Mouse (Mus musculus) limb, embryonic 10.5 days (tissue): Measurements from ENCODE around the gene Cd34. TPM values are rescaled to one million over a fixed set of nuclear protein-coding genes. Genes with fewer than 3 reads are reported as not detected.
A peak's percentile ranks its signal among the peaks of the same experiment; 100 is the strongest.

Experiments used
- DNase-seq: peaks from one replicate; pipeline ENCODE4 v3.0.0-alpha.2; 2017; ENCODE audit warnings: low spot score
- H3K27ac ChIP-seq: fragments of 300-500 bp; sonication (generic); 2 replicates; pipeline ENCODE4 v1.5.1; 2016; ENCODE audit warnings: mild to moderate bottlenecking
- H3K27me3 ChIP-seq: fragments of 300-500 bp; sonication (generic); 2 replicates; pipeline ENCODE4 v1.6.1; 2016; ENCODE audit warnings: low read depth, mild to moderate bottlenecking; ENCODE audit not compliant: poor library complexity, severe bottlenecking
- H3K36me3 ChIP-seq: fragments of 300-500 bp; sonication (generic); 2 replicates; pipeline ENCODE4 v1.6.1; 2016; ENCODE audit warnings: mild to moderate bottlenecking, moderate library complexity
- H3K4me1 ChIP-seq: fragments of 300-500 bp; sonication (generic); 2 replicates; pipeline ENCODE4 v1.6.1; 2016
- H3K4me3 ChIP-seq: fragments of 300-500 bp; sonication (generic); 2 replicates; pipeline ENCODE4 v1.5.1; 2016; ENCODE audit warnings: mild to moderate bottlenecking, moderate library complexity
- H3K9me3 ChIP-seq: fragments of 300-500 bp; sonication (generic); replicated peaks from 2 replicates; pipeline ENCODE4 v1.6.1; 2016; ENCODE audit warnings: mild to moderate bottlenecking
- WGBS: fragments of 180-500 bp; shearing (Covaris S2); methylation state at CpG from one replicate; pipeline ENCODE4 v1.1.7; 2016; 5-methylcytosine and 5-hydroxymethylcytosine counted together
- polyA plus RNA-seq: library from polyadenylated mRNA; unstranded; fragments of >200 nt; fragmentation: Nextera tagmentation; extraction: Ambion mirVana; gene quantifications from 2 replicates; pipeline ENCODE4 v1.2.1, GENCODE M21; 2016

Gene Cd34
- polyA plus RNA-seq, 1 experiment from 2014 or later, result 52.3 TPM

DNA sequence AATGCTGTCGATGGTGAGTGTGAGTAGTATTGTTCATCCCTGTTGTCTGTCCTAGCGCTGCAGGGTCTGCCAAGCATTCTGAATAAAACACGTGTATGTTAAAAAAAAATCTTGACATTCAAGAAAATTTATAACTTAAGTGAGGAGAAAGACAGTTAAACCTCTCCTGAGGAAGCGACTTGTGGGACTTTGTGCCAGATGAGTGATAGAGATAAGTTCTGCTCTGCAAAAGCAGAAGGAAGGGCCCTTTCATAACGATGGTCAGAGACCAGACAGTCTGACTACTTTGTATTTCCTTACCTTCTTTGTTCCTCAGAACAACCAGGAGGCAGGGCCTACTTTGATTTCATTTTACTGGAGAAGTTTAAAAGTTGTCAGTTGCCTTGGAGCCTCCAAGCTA is 4.9 kb downstream of the Cd34 start:
- peaks cover 10% of the 10 kb centered on the region for H3K4me1 ChIP-seq
- H3K4me3 ChIP-seq, result no peak overlapping the region
- peaks cover 20% of the 10 kb centered on the region for H3K27me3 ChIP-seq
- 80% methylated on average over 5 of the region's 5 CpGs for WGBS
- H3K27ac ChIP-seq, result no peak overlapping the region
- H3K36me3 ChIP-seq, result no peaks in the 10 kb centered on the region
- H3K9me3 ChIP-seq, result no peaks in the 10 kb centered on the region
- no peak for DNase-seq

DNA sequence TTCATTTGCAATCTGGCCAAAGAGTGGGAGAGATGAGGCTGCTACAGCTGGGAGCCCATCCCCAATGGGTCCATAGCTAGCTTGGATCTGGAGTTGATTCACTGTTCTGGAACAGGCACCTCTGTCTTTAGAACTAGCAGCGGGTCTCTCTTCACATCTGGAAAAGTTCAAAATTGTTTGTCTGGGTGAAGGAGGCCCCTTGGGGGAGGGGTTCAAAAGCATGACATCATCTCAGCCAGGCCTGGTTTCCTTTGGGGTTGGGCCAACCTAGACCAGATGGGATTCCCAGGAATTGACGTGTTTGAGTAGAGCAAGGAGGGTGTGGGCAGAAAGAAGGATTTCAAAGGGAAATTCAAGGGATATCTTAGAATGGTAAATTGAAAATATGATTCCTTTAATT is 6.8 kb downstream of the Cd34 start:
- H3K4me3 ChIP-seq, result no peak overlapping the region
- WGBS, result 37% methylated on average over 2 of the region's 2 CpGs
- DNase-seq, result no peak
- H3K27me3 ChIP-seq, result 0 out of 2 replicates have a peak, but pooled peaks cover 3% of the 10 kb centered on the region
- H3K27ac ChIP-seq, result no peak overlapping the region
- no peaks in the 10 kb centered on the region for H3K36me3 ChIP-seq
- H3K4me1 ChIP-seq, result peaks cover 4% of the 10 kb centered on the region
- H3K9me3 ChIP-seq, result no peaks in the 10 kb centered on the region

GRCm38 (mm10) chr1:194946467-194946866 is 7.8 kb downstream of the Cd34 start:
- Histone ChIP-seq H3K36me3 (no peaks in the 10 kb centered on the region), H3K27me3 (no peaks in the 10 kb centered on the region), H3K4me3 (no peak overlapping the region), H3K9me3 (no peaks in the 10 kb centered on the region), H3K4me1 (peaks cover 4% of the 10 kb centered on the region), H3K27ac (no peak overlapping the region)
- DNase-seq, result no peak
- 90% methylated on average over 1 of the region's 1 CpGs for WGBS

- H3K36me3 ChIP-seq, result no peaks in the 10 kb centered on the region
- H3K4me3 ChIP-seq, result no peak overlapping the region
- no peak for DNase-seq
- no peaks in the 10 kb centered on the region for H3K4me1 ChIP-seq
- H3K27me3 ChIP-seq, result no peaks in the 10 kb centered on the region
- 70% methylated on average over 2 of the region's 2 CpGs for WGBS
- H3K9me3 ChIP-seq, result no peaks in the 10 kb centered on the region
- no peak overlapping the region for H3K27ac ChIP-seq
Observed at GRCm38 (mm10) chr1:194950913-194951312, 12.3 kb downstream of the Cd34 start.

GRCm38 (mm10) chr1:194952891-194953290 is 14.3 kb downstream of the Cd34 start:
- no peaks in the 10 kb centered on the region for H3K9me3 ChIP-seq
- no peak overlapping the region for H3K27ac ChIP-seq
- WGBS, result 75% methylated on average over 1 of the region's 1 CpGs
- no peaks in the 10 kb centered on the region for H3K36me3 ChIP-seq
- no peaks in the 10 kb centered on the region for H3K4me1 ChIP-seq
- DNase-seq, result no peak
- no peak overlapping the region for H3K4me3 ChIP-seq
- H3K27me3 ChIP-seq, result no peaks in the 10 kb centered on the region

- no peaks in the 10 kb centered on the region for H3K4me1 ChIP-seq
- no peaks in the 10 kb centered on the region for H3K9me3 ChIP-seq
- H3K4me3 ChIP-seq, result no peak overlapping the region
- H3K36me3 ChIP-seq, result no peaks in the 10 kb centered on the region
- no peak for DNase-seq
- H3K27me3 ChIP-seq, result no peaks in the 10 kb centered on the region
- H3K27ac ChIP-seq, result no peak overlapping the region
Observed at GRCm38 (mm10) chr1:194954694-194955093, 16.1 kb downstream of the Cd34 start.

GRCm38 (mm10) chr1:194955749-194956148 is 17.1 kb downstream of the Cd34 start:
- Histone ChIP-seq H3K27me3 (no peaks in the 10 kb centered on the region), H3K9me3 (no peaks in the 10 kb centered on the region), H3K27ac (no peak overlapping the region), H3K4me3 (no peak overlapping the region), H3K36me3 (no peaks in the 10 kb centered on the region), H3K4me1 (no peaks in the 10 kb centered on the region)
- no peak for DNase-seq
- WGBS, result 71% methylated on average over 2 of the region's 2 CpGs

DNA sequence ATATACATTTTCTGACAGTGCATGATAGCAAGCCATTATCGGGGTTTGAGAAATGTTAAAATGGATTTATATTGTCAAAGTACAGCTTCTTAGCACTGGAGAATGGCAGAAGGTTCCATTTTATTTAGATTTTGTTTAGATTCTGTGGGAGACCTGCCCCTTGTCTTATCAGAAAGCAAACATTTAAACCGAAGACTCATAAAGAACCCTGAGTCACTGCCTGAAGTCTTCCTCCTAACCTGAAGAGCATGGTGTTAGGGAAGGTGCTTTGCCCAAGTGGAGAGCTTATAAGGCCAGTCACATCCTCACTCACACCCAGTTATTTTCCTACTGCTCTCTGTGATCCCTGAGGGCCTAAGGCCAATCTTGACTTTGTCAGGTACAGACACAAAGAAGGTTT is 18.4 kb downstream of the Cd34 start:
- Histone ChIP-seq H3K36me3 (no peaks in the 10 kb centered on the region), H3K4me1 (no peaks in the 10 kb centered on the region), H3K4me3 (no peak overlapping the region), H3K9me3 (no peaks in the 10 kb centered on the region), H3K27ac (no peak overlapping the region), H3K27me3 (no peaks in the 10 kb centered on the region)
- no peak for DNase-seq
- 93% methylated on average over 2 of the region's 2 CpGs for WGBS

- Histone ChIP-seq H3K4me3 (no peak overlapping the region), H3K27me3 (no peaks in the 10 kb centered on the region), H3K9me3 (no peaks in the 10 kb centered on the region), H3K36me3 (no peaks in the 10 kb centered on the region), H3K4me1 (no peaks in the 10 kb centered on the region), H3K27ac (no peak overlapping the region)
- DNase-seq, result peak; percentile 72
- WGBS, result 43% methylated on average over 5 of the region's 5 CpGs
Observed at GRCm38 (mm10) chr1:194962181-194962580, 23.6 kb downstream of the Cd34 start.

DNA sequence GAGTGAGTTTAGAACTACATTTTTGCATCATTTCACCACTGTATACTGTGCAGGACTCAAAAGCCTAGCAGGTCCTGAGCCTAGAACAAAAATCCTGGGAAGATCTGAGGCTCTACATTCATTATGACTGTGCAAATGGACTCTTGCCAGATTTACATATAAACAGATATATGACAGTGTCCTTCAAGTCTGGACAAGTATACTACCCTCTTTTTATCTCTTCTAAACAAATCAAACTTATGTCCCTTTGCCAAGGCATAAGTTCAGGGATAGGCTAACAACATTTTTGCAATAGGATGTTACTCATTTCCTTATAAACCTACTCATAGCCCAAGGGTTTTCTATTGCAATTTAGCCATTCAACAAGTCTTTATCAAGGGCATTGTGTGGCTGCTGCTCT is 24.1 kb downstream of the Cd34 start:
- Histone ChIP-seq H3K9me3 (no peaks in the 10 kb centered on the region), H3K4me3 (no peak overlapping the region), H3K27ac (no peak overlapping the region), H3K27me3 (no peaks in the 10 kb centered on the region), H3K36me3 (no peaks in the 10 kb centered on the region), H3K4me1 (no peaks in the 10 kb centered on the region)
- DNase-seq, result no peak

- no peak overlapping the region for H3K4me3 ChIP-seq
- H3K4me1 ChIP-seq, result peaks cover 9% of the 10 kb centered on the region
- H3K27me3 ChIP-seq, result peaks cover 16% of the 10 kb centered on the region
- 94% methylated on average over 4 of the region's 4 CpGs for WGBS
- DNase-seq, result no peak
- no peaks in the 10 kb centered on the region for H3K36me3 ChIP-seq
- no peaks in the 10 kb centered on the region for H3K9me3 ChIP-seq
- H3K27ac ChIP-seq, result no peak overlapping the region
Observed at GRCm38 (mm10) chr1:194971980-194972379, 33.4 kb downstream of the Cd34 start.

DNA sequence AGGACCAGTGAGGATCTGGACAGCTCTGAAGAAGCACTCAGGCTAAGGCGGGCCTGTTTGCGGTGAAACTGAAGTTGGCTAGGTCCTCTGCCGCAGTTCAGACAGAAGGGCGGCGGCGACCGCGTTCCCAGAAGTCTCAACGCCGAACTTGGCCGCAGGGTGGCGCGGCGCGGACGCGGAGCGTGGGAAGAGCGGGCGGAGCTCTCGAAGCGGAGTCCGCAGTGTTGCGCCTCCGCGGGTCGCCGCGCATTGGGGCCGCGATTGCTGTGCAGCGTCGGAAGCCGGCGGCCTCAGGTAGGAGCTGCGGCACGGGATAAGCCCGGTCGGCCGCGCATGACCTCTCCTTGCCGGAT is 37.5 kb downstream of the Cd34 start:
- Histone ChIP-seq H3K4me3 (peak overlapping the region; percentile 78), H3K9me3 (no peaks in the 10 kb centered on the region), H3K36me3 (no peaks in the 10 kb centered on the region), H3K27ac (peak overlapping the region; percentile 86), H3K4me1 (peaks cover 13% of the 10 kb centered on the region), H3K27me3 (peaks cover 23% of the 10 kb centered on the region)
- under 1% methylated on average over 42 of the region's 42 CpGs for WGBS
- peak; percentile 93 for DNase-seq

DNA sequence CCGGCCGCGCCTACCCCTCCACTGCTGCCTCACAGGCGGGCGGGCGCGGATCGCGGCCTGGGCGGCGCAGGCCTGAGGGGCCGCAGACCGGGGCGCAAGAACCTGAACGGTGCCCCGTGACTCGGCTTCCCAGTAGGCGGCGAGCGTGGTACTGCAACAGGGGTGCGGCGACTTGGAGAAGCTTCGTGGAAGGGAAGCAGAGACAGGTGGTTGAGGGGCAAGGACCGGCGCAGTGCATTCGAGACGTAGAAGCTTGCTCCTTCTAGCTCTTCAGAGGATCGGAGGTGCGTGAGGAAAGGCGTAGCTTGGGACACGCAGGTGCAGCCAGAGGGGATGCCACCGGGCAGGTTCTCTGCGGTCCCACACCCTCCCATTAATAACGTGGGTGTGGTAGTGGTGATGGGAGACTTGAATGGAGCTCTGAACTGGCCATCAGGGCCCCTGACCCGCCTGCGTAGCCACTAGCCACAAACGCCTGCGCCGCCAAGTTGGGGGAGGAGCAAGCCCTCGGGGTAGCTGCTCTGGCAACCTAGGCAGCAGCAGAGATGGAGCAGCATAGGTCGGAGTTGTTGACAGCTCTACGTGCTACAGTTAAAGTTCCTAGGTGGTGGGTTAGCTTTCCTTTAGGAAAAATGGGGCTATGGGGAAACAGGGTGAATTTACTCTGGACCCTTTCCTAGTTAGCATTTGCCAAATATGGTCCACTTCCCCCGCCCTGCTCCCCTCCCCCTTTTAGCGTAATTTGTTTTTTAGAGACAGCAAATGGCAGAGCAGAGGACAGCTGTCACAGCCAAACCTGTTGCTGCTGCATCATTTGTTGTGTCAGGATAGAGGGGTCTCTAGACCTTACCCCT is 38.1 kb downstream of the Cd34 start:
- H3K36me3 ChIP-seq, result no peaks in the 10 kb centered on the region
- 2% methylated on average over 44 of the region's 44 CpGs for WGBS
- peak overlapping the region; percentile 78 for H3K4me3 ChIP-seq
- peaks cover 23% of the 10 kb centered on the region for H3K27me3 ChIP-seq
- peak; percentile 64 for DNase-seq
- peaks cover 13% of the 10 kb centered on the region for H3K4me1 ChIP-seq
- H3K27ac ChIP-seq, result peak overlapping the region; percentile 86
- no peaks in the 10 kb centered on the region for H3K9me3 ChIP-seq

DNA sequence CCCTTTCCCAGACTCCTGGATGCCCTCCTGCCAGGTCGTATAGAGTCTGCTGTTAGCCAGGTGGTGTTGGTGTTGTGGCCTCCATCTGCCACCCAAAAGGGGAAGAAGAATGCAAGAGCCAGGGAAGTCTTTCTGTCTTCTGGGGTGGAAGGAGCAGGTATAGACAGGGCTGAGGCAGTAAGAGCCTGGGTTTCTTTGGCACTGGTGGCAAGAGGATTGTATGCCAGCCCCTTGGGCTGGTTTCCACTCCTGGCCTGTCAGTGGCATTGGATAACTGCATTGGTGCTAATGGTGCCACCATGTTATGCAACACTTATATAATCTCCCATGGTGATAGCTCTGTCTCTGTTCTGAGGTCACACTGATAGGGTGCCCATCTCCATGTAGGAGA is 38.7 kb downstream of the Cd34 start:
- H3K4me3 ChIP-seq, result peak overlapping the region; percentile 78
- peaks cover 23% of the 10 kb centered on the region for H3K27me3 ChIP-seq
- H3K36me3 ChIP-seq, result no peaks in the 10 kb centered on the region
- no peaks in the 10 kb centered on the region for H3K9me3 ChIP-seq
- H3K4me1 ChIP-seq, result peaks cover 13% of the 10 kb centered on the region
- 7% methylated on average over 1 of the region's 1 CpGs for WGBS
- H3K27ac ChIP-seq, result no peak overlapping the region
- DNase-seq, result no peak
